Mouse (Mus musculus) lung, embryonic 15.5 days (tissue): Measurements from ENCODE around the gene Zswim8. TPM values are rescaled to one million over a fixed set of nuclear protein-coding genes. Genes with fewer than 3 reads are reported as not detected.
"Not testable (repeated sequence)": the region's sequence is repeated elsewhere in the genome, so short reads cannot be mapped to it uniquely, and the experiment has no call there.

Experiments
- ATAC-seq: fragments of 200-750 bp; cut with Nextera tagmentation; 2 replicates; pipeline ENCODE4 v1.8.0; 2017; ENCODE audit warnings: moderate number of reproducible peaks, borderline replicate concordance; ENCODE audit not compliant: low FRiP score, low TSS enrichment; ENCODE audit errors: extremely low read depth
- H3K27ac ChIP-seq: fragments of 300-500 bp; sonication (generic); 2 replicates; pipeline ENCODE4 v1.5.1; 2015; ENCODE audit warnings: moderate library complexity, mild to moderate bottlenecking, inconsistent platforms
- H3K27me3 ChIP-seq: fragments of 300-500 bp; sonication (generic); 2 replicates; pipeline ENCODE4 v1.6.1; 2015; ENCODE audit warnings: inconsistent platforms
- H3K36me3 ChIP-seq: fragments of 300-500 bp; sonication (generic); 2 replicates; pipeline ENCODE4 v1.6.1; 2015; ENCODE audit warnings: inconsistent platforms
- H3K4me1 ChIP-seq: fragments of 300-500 bp; sonication (generic); 2 replicates; pipeline ENCODE4 v1.6.1; 2015; ENCODE audit warnings: inconsistent platforms
- H3K4me2 ChIP-seq: fragments of 300-500 bp; sonication (generic); 2 replicates; pipeline ENCODE4 v1.6.1; 2015; ENCODE audit warnings: inconsistent platforms, mild to moderate bottlenecking, moderate library complexity
- H3K4me3 ChIP-seq: fragments of 300-500 bp; sonication (generic); 2 replicates; pipeline ENCODE4 v1.5.1; 2015; ENCODE audit warnings: mild to moderate bottlenecking, inconsistent platforms
- H3K9ac ChIP-seq: fragments of 300-500 bp; sonication (generic); 2 replicates; pipeline ENCODE4 v1.6.1; 2015; ENCODE audit warnings: inconsistent platforms
- H3K9me3 ChIP-seq: fragments of 300-500 bp; sonication (generic); 2 replicates; pipeline ENCODE4 v1.6.1; 2016; ENCODE audit warnings: inconsistent platforms
- WGBS: fragments of 180-500 bp; shearing (Covaris S2); methylation state at CpG from one replicate; pipeline ENCODE4 v1.1.7; 2015; 5-methylcytosine and 5-hydroxymethylcytosine counted together
- polyA plus RNA-seq: library from polyadenylated mRNA; unstranded; fragments of >200 nt; fragmentation: Nextera tagmentation; extraction: Ambion mirVana; gene quantifications from 2 replicates; pipeline ENCODE4 v1.2.1, GENCODE M21; 2015

Zswim8 gene
- polyA plus RNA-seq, 1 experiment from 2014 or later = 30.7 TPM

DNA sequence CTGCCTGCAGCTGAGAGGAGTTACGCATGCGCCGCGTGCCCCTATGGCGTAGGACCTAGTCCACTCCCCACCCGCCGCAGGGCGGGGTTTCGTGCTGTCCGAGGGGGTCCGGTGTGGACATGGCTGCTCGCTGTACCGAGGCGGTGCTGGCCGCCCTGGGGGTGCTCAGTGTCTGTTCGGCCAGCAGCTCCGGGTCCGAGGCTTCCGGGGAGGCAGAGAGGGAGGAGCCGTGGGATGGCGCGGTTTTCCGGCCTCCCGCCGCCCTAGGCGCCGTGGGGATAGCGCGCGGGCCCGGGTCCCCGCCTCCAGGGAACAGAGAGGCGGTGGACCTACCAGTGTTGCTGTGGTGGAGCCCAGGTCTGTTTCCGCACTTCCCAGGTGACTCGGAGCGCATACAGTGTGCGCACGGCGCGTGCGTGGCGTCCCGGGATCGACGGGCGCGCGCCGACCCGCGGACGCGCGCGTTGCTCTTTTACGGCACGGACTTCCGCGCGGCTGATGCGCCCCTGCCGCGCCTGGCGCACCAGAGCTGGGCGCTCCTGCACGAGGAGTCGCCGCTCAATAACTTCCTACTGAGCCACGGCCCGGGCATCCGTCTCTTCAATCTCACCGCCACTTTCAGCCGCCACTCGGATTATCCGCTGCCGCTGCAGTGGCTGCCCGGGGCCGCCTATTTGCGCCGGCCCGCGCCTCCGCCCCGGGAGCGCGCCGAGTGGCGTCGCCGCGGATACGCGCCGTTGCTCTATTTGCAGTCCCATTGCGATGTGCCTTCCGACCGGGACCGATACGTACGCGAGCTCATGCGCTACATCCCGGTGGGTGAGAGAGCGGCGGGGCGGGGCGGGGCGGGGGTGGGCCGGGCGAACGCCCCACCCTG is 12.2 kb upstream of the Zswim8 start, which contains the start of gene Fut11:
Fut11 (plus strand) TSS at position 85 of the 877 bp plus-strand sequence.
- Histone ChIP-seq H3K36me3 (peaks cover 46% of the 10 kb centered on the region), H3K27ac (peak within 1 kb of the TSS; percentile 99), H3K4me3 (peak within 1 kb of the TSS; percentile 92), H3K9ac (peak within 1 kb of the TSS; percentile 93), H3K4me2 (peak within 1 kb of the TSS; percentile 74), H3K9me3 (no peaks in the 10 kb centered on the region), H3K27me3 (no peaks in the 10 kb centered on the region), H3K4me1 (peaks cover 48% of the 10 kb centered on the region)
- WGBS = under 1% methylated on average over 111 of the region's 111 CpGs
- ATAC-seq = peak; percentile 92

DNA sequence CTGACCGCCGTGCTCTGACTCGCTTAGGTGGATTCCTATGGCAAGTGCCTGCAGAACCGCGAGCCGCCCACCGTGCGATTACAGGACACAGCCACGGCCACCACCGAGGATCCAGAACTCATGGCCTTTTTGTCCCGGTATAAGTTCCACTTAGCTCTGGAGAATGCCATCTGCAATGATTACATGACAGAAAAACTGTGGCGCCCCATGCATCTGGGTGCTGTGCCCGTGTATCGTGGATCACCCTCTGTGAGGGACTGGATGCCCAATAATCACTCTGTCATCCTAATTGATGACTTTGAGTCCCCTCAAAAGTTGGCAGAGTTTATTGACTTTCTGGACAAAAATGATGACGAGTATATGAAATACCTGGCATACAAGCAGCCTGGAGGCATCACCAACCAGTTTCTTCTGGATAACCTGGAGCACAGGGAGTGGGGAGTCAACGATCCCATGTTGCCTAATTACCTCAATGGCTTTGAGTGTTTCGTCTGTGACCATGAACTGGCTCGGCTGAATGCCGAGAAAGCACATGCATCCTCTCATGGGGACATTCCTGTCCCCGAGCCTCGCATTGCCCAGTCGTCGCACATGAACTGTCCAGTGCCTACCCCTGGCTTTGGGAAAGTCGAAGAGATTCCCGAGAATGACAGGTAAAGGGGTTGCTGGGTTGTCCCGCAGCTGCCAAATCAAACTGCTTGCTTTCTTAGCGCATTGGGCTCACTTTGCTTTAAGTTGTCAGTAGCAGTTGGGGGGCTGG is 11.4 kb upstream of the Zswim8 start:
- no peak for ATAC-seq
- H3K27ac ChIP-seq = peak overlapping the region; percentile 99
- H3K4me2 ChIP-seq = peak overlapping the region; percentile 74
- H3K4me1 ChIP-seq = peaks cover 54% of the 10 kb centered on the region
- H3K27me3 ChIP-seq = no peaks in the 10 kb centered on the region
- H3K36me3 ChIP-seq = peaks cover 40% of the 10 kb centered on the region
- H3K9ac ChIP-seq = peak overlapping the region; percentile 93
- WGBS = 7% methylated on average over 27 of the region's 27 CpGs
- H3K9me3 ChIP-seq = no peaks in the 10 kb centered on the region
- peak overlapping the region; percentile 92 for H3K4me3 ChIP-seq

GRCm38 (mm10) chr14:20696986-20697385 is 10.4 kb upstream of the Zswim8 start:
- Histone ChIP-seq H3K27ac (no peak overlapping the region), H3K4me3 (peak overlapping the region; percentile 92), H3K4me2 (peak overlapping the region; percentile 74), H3K9me3 (no peaks in the 10 kb centered on the region), H3K36me3 (peaks cover 29% of the 10 kb centered on the region), H3K4me1 (peaks cover 65% of the 10 kb centered on the region), H3K9ac (no peak overlapping the region), H3K27me3 (no peaks in the 10 kb centered on the region)
- ATAC-seq = no peak
- WGBS = 9% methylated on average over 1 of the region's 1 CpGs

GRCm38 (mm10) chr14:20698515-20698914 is 8.8 kb upstream of the Zswim8 start:
- Histone ChIP-seq H3K27ac (no peak overlapping the region), H3K4me1 (peaks cover 66% of the 10 kb centered on the region), H3K4me2 (no peak overlapping the region), H3K36me3 (peaks cover 14% of the 10 kb centered on the region), H3K4me3 (no peak overlapping the region), H3K9me3 (no peaks in the 10 kb centered on the region), H3K27me3 (no peaks in the 10 kb centered on the region), H3K9ac (0 out of 2 replicates have a peak overlapping the region, but pooled peaks have one; percentile 15)
- ATAC-seq = no peak
- 80% methylated on average over 2 of the region's 2 CpGs for WGBS

DNA sequence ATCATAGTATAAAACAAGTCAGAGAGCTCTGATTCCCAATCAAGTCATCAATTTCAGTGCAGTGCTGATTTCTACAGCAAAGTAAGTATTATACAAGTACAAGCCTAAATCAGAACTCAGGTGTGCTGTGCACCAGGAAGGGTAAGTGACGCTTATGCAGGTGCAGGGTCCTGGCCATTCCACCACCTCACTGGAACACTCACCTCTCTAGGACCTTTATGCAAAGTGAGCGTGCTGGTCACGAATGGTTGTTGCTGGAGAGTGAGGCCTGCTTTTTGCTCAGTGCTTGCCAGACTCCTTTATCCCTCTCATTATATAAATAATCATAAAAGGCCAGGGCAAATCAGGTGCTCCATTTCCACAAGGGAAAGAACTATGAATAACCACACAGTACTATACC is 7.0 kb upstream of the Zswim8 start:
- Histone ChIP-seq H3K27me3 (no peaks in the 10 kb centered on the region), H3K9me3 (no peaks in the 10 kb centered on the region), H3K9ac (no peak overlapping the region), H3K36me3 (peaks cover 18% of the 10 kb centered on the region), H3K4me1 (peaks cover 66% of the 10 kb centered on the region), H3K4me3 (no peak overlapping the region), H3K27ac (no peak overlapping the region), H3K4me2 (no peak overlapping the region)
- no peak for ATAC-seq
- WGBS = 77% methylated on average over 3 of the region's 3 CpGs

DNA sequence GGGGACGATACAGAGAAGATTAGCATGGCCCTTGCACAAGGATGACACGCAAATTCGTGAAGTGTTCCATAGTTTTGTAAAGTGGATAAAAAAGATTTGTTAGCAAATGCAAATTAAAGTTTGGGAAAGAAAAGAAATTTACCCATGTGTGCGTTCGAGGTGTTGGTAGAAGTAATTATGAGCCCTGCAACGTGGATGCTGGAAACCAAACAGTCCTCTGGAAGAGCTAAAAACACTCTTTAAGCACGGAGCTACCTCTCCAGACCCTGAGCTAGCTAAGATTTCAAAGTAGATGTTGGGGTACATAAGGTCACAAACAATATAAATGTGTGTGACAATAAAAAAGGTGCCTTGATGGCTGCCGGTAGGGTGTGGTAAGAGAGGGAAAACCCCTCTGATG is 5.8 kb upstream of the Zswim8 start:
- WGBS = 75% methylated on average over 8 of the region's 8 CpGs
- H3K4me3 ChIP-seq = peak overlapping the region; percentile 77
- H3K4me2 ChIP-seq = peak overlapping the region; percentile 64
- H3K9ac ChIP-seq = peak overlapping the region; percentile 80; the same call in 1 of the 2 replicates
- H3K27ac ChIP-seq = 0 out of 2 replicates have a peak overlapping the region, but pooled peaks have one; percentile 89
- peaks cover 21% of the 10 kb centered on the region for H3K36me3 ChIP-seq
- no peaks in the 10 kb centered on the region for H3K9me3 ChIP-seq
- H3K27me3 ChIP-seq = no peaks in the 10 kb centered on the region
- no peak for ATAC-seq
- H3K4me1 ChIP-seq = peaks cover 60% of the 10 kb centered on the region

DNA sequence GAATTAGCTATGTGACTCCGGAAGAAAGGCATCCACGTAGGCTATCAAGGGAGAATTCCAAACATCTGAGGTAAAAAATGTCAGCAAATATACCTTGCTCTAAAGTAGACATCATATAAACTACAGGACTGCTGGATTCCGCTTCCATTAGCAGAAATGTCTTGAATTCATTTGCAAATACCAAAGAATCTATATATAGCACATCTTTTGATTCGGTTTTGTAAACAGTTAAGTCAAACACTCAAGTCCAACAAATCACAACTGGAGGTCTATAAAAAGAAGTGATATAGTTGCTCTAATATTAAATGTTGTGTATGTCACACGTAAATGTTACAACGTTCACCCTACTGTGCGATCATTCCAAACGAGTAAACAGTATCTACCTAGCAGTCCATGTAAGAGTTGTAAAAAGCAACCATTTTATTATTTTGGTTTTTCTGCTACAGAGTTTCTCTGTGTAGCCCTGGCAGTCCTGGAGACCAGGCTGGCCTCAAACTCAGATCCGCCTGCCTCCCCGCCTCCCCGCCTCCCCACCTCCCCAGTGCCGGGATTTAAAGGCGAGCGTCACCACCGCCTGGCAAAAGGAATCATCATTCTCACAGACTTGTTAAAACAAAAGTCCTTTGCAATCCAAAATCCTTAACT is 5.1 kb upstream of the Zswim8 start:
- H3K27ac ChIP-seq = peak overlapping the region; percentile 89
- H3K9ac ChIP-seq = peak overlapping the region; percentile 80
- ATAC-seq = peak; percentile 5; the same call in 1 of the 2 replicates
- no peaks in the 10 kb centered on the region for H3K27me3 ChIP-seq
- peak overlapping the region; percentile 64 for H3K4me2 ChIP-seq
- peaks cover 21% of the 10 kb centered on the region for H3K36me3 ChIP-seq
- peaks cover 56% of the 10 kb centered on the region for H3K4me1 ChIP-seq
- 4% methylated on average over 15 of the region's 15 CpGs for WGBS
- peak overlapping the region; percentile 77 for H3K4me3 ChIP-seq
- no peaks in the 10 kb centered on the region for H3K9me3 ChIP-seq

DNA sequence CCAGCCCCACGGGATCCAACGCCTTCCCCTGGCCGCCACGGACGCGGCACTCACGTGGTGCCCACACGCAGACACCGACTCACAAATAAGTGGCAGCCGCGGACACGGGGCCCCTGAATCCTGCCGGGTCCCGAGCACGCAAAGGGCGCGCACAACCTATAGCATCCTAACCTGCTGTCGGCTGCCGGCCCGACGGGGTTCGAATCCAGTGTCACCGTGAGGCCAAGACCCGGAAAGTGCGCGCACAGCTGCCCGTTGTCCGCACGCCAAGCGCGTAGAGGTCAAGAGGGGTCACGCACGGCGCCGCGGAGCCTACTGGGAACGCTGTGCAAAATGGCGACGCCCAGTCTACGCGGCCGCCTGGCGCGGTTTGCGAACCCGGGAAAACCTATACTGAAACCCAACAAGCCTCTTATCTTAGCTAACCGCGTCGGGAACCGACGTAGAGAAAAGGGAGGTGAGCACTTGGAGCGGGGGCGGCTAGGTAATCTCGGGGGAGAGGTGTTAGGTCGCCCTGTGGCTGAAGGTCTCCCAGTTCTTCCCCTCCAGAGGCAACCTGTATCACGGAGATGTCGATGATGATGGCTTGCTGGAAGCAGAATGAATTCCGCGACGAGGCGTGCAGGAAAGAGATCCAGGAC is 4.5 kb upstream of the Zswim8 start, which contains the start of gene Chchd1:
Chchd1 (plus strand) TSS at position 266 of the 641 bp plus-strand sequence.
- peak within 1 kb of the TSS; percentile 89 for H3K27ac ChIP-seq
- H3K4me2 ChIP-seq = peak within 1 kb of the TSS; percentile 64
- peaks cover 21% of the 10 kb centered on the region for H3K36me3 ChIP-seq
- H3K9me3 ChIP-seq = no peaks in the 10 kb centered on the region
- H3K4me1 ChIP-seq = peaks cover 51% of the 10 kb centered on the region
- under 1% methylated on average over 61 of the region's 61 CpGs for WGBS
- peak within 1 kb of the TSS; percentile 77 for H3K4me3 ChIP-seq
- peak within 1 kb of the TSS; percentile 80 for H3K9ac ChIP-seq
- ATAC-seq = peak; percentile 70
- no peaks in the 10 kb centered on the region for H3K27me3 ChIP-seq

- Histone ChIP-seq H3K4me1 (peaks cover 47% of the 10 kb centered on the region), H3K36me3 (peaks cover 15% of the 10 kb centered on the region), H3K4me2 (peak overlapping the region; percentile 64), H3K9ac (peak overlapping the region; percentile 80), H3K4me3 (peak overlapping the region; percentile 77), H3K27ac (peak overlapping the region; percentile 89)
- not testable (repeated sequence) for H3K27me3 ChIP-seq, ATAC-seq, H3K9me3 ChIP-seq
- 8% methylated on average over 8 of the region's 8 CpGs for WGBS
These were observed 3.9 kb upstream of the Zswim8 start for GRCm38 (mm10) chr14:20703461-20703860.

- Histone ChIP-seq H3K27ac (peak overlapping the region; percentile 85; the same call in 1 of the 2 replicates), H3K9me3 (no peaks in the 10 kb centered on the region), H3K36me3 (peaks cover 42% of the 10 kb centered on the region), H3K9ac (peak overlapping the region; percentile 96), H3K4me3 (peak overlapping the region; percentile 93), H3K4me2 (peak overlapping the region; percentile 83), H3K27me3 (no peaks in the 10 kb centered on the region), H3K4me1 (peaks cover 30% of the 10 kb centered on the region)
- ATAC-seq = no peak
- WGBS = 4% methylated on average over 10 of the region's 10 CpGs
These were observed 887 bp downstream of the Zswim8 start for GRCm38 (mm10) chr14:20708239-20708638.

DNA sequence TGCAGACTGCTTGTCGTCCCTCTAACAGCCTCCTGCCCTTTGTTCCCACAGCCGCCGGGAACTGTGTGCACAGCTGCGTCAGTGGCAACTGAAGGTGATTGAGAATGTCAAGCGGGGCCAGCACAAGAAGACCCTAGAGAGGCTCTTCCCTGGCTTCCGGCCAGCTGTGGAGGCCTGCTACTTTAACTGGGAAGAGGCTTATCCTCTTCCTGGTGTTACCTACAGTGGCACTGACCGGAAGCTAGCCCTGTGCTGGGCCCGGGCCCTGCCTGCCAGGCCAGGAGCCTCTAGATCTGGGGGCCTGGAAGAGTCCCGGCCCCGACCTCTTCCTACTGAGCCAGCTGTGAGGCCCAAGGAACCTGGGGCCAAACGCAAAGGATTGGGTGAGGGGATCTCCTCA is 6.5 kb downstream of the Zswim8 start:
- no peak overlapping the region for H3K4me2 ChIP-seq
- H3K4me3 ChIP-seq = no peak overlapping the region
- 50% methylated on average over 11 of the region's 11 CpGs for WGBS
- ATAC-seq = no peak
- H3K9me3 ChIP-seq = no peaks in the 10 kb centered on the region
- H3K4me1 ChIP-seq = peaks cover 9% of the 10 kb centered on the region
- no peak overlapping the region for H3K9ac ChIP-seq
- H3K27me3 ChIP-seq = no peaks in the 10 kb centered on the region
- peaks cover 84% of the 10 kb centered on the region for H3K36me3 ChIP-seq
- H3K27ac ChIP-seq = no peak overlapping the region
